Mouse (Mus musculus) heart, adult 18-20 months (tissue): Measurements from ENCODE around the gene St7. TPM values are rescaled to one million over a fixed set of nuclear protein-coding genes. Genes with fewer than 3 reads are reported as not detected.

Experiments used
- DNase-seq, 2 experiments: peaks; one replicate each; pipeline ENCODE4 v3.0.0; 2021 to 2022; ENCODE audit warnings: mixed read lengths in 1 of 2
- total RNA-seq, 2 experiments: library from RNA; stranded (reverse); gene quantifications; 2 replicates each; pipeline ENCODE4 v1.2.3; 2021

St7 gene
- total RNA-seq, 2 experiments from 2014 or later = 16.0 to 16.8 TPM

- DNase-seq = no peak
These were observed 124.2 kb downstream of the St7 start for GRCm38 (mm10) chr6:17816865-17817435.

- no peak for DNase-seq
These were observed 130.9 kb downstream of the St7 start for GRCm38 (mm10) chr6:17823614-17824013.

DNA sequence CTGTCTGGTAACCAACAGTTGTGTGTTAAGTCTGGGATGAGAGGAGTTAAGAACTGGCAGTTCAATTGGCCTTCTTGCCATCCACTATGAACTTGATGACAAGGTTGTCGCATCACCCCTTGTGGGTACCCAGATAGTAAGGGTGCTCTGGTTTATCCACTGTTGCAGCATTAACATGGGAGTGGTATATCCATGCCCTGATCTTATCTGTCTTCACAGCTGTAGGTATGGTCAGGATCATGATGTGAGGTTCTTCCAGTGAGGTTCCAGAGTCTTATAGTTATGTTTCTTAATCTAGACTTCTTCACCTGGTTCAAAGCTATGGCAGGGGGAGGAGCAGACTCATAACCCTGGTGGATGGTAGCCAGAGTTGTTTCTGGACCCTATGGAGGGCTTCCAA lies 132.0 kb downstream of the St7 start:
- DNase-seq = no peak

DNA sequence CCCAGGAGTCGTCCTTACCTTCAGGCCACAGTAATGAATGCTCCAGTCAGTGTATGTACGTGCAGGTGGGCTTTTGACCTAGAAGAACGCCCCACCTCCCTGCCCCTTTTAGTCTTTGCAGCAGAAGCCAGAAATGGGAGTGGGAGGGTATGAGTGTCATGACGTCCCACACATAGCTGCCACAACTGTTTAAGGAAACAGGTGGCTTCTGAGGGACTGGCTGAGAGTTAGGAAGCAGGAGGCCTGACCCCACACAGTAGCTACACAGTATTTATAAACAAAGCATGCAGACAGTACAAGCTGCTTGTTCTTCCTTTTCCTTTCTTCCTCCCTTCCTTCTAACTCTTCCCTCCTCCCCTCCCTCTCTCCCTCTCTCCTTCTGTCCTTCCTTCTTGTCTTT lies 135.6 kb downstream of the St7 start:
- no peak for DNase-seq

- no peak for DNase-seq
These were observed 137.2 kb downstream of the St7 start for GRCm38 (mm10) chr6:17829981-17830380.

DNA sequence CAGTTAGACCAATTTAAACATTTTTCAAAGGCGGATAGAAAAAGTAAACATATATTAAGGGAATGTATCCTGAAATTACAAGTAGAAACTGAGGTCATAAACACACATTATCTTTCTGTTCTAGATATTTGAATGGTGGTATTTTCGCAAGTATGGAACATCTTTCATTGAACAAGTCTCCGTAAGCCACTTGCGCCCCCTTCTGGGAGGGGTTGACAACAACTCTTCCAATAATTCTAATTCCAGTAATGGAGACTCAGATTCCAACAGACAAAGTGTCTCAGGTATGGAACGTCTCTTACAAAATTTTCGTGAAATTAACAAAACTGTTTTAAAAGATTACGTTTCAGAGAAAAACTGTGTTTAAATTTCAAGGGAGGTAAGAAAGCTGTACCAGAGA lies 141.8 kb downstream of the St7 start:
- DNase-seq = peak; percentile 53 to 93

- DNase-seq = no peak
These were observed 143.0 kb downstream of the St7 start for GRCm38 (mm10) chr6:17835693-17836092.

GRCm38 (mm10) chr6:17837676-17838075 lies 144.9 kb downstream of the St7 start:
- no peak for DNase-seq

DNA sequence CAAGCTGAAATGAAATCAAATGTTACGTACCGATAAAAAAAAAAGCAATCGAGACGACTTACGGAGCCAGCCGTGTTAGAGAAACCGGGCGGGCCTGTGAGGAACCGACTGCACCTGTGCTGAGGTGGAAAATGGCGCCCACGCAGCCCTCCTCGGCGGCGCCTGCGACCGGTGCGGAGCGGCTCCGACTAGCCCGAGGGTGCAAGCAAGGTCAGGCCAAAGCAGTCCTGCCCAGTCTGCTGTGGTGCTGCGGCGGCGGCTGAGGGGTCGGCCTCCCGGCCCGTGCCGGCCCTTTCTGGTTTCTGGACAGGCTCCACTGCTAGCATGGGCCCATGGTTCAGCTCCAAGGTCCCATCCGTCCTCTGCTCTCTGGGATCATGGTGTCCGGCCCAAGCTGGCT lies 147.7 kb downstream of the St7 start:
- no peak for DNase-seq

GRCm38 (mm10) chr6:17842759-17843158 lies 150.0 kb downstream of the St7 start:
- peak; percentile 12 to 71 for DNase-seq

DNA sequence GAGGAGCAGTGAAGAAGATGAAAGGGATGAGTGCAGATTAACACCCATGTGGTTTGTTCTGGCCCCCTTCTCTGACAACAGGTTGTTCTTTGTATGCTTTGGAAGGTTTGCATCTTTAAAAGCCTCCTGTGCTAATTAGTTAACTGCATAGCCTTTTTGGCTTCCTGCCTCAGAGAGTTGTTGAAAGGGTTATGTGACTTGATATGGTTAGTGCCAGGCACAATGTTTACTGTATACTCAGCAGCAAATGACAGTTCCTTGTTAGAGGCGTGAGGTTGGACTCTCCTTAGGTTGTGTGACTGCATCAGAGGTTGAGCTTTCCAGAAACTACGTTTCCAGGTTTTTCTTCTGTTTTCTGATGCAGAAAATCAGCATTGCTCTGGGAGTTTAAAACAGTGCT lies 158.6 kb downstream of the St7 start:
- no peak for DNase-seq

DNA sequence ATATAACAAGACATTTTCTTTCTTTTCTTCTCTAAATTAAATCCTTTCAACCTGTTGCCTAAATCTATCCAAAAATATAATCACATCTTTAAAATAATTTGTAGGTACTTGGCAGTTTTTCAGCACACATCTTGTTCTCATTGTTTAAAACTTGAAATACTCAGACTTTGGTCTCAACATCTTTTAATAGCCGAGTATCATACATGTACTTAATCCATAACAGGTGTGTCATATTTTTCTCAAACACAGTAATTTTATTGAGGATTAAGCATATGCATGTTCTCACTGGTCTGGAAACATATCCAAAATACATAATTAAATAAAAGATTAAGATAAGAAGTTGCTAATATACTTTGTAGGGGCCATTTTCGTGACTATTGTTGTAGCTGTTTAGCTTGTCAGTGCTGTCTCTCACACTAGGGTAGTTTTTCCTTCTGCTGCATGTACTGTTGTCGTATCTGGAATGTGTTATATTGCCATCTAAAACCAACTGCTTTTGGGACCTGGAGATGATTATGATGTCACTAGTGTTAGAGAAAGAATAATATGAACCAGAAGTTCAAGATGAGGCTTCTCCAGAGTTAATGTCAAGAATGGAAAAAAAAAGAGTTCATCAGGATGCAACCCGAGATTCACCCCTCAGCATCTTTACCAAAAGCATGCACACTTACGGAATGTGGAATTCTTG lies 161.0 kb downstream of the St7 start:
- DNase-seq = no peak

GRCm38 (mm10) chr6:17855616-17856015 lies 162.9 kb downstream of the St7 start:
- DNase-seq = no peak

- no peak for DNase-seq
These were observed 166.8 kb downstream of the St7 start for GRCm38 (mm10) chr6:17859564-17859963.

- no peak for DNase-seq
These were observed 167.7 kb downstream of the St7 start for GRCm38 (mm10) chr6:17860463-17860862.

GRCm38 (mm10) chr6:17867796-17868195 lies 175.1 kb downstream of the St7 start:
- DNase-seq = peak in 1 of 2 experiments; percentile 31

- DNase-seq = no peak
These were observed 179.2 kb downstream of the St7 start for GRCm38 (mm10) chr6:17871831-17872372.

GRCm38 (mm10) chr6:17875606-17876005 lies 182.9 kb downstream of the St7 start:
- no peak for DNase-seq

- DNase-seq = no peak
These were observed 183.4 kb downstream of the St7 start for GRCm38 (mm10) chr6:17876023-17876613.

DNA sequence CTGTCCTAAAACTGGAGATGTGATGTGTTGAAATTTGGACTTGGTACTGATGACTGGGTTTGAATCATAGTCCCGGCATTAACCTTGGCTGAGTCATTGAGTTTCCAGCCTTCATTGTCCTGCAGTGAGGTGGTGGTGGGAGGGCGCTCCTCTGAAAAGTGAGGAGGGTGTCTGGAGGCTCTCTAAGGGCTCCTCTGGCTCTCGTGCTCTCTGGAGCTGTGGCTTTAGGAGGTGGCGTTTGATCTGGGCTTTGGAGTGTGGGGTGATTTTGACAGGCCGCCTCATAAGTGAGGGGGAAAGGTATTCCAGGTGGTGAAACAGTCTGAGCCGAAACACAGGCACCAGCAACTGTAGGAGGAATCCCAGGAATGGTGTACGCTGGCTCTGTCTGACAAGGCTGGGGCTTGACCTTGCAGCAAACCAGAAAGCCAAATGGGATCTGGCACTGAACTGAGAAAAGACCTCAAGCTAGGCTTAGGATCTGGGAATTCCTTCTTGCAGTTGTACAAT lies 184.0 kb downstream of the St7 start:
- DNase-seq = no peak

- DNase-seq = no peak
These were observed 190.2 kb downstream of the St7 start for GRCm38 (mm10) chr6:17882943-17883342.

DNA sequence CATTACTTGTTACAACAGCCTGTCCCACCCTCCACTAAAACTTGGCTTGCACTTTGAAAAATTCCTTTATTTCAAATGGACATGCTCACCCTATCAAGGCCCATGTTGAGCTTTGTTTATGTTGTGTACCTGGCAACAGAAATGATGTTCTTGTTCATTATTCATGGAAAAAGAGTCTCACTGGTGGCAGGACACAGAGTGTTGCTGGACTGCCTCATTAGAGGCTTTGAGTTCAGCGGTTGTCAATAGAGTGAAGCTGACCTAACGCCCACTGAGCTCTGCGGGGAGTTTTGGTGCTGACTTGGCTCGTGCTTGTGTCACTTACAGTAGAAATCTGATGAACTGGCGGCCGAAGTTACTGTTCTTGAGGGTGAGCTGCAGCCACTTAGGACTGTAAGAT lies 195.0 kb downstream of the St7 start:
- no peak for DNase-seq

GRCm38 (mm10) chr6:17895562-17895961 lies 202.8 kb downstream of the St7 start:
- no peak for DNase-seq
